Mouse (Mus musculus) NIH3T3 (cell line): ENCODE measurements around the gene Cideb.

Experiments used
- DNase-seq: peaks from one replicate; pipeline ENCODE4 v3.0.0-alpha.2; 2012; ENCODE audit warnings: low read depth

Cideb gene

GRCm38 (mm10) chr14:55765696-55766095, 7.4 kb upstream of the Cideb start, which contains the start of gene Ltb4r1:
Gene Ltb4r1 (plus strand): TSS chr14:55765962.
- no peak for DNase-seq

DNA sequence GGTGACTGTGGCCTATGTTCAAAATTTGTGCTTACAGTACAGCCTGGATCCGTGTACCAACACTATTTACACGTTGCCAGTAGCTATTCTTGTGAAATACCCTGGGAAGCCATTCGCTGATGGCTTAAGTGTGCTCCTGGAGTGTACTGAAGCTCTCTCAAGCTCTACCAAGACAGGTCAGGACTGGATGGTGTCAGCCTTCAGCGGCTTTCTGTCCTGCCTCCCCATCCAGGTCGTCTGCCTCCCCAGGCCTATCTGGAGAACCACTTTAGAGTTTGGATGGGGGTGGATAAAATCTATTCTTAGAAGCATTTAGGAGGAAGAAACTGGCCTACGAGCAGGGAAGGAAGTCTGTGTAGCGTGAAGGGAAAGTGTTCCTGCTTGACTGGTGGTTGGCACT, 4.9 kb upstream of the Cideb start:
- DNase-seq: no peak

DNA sequence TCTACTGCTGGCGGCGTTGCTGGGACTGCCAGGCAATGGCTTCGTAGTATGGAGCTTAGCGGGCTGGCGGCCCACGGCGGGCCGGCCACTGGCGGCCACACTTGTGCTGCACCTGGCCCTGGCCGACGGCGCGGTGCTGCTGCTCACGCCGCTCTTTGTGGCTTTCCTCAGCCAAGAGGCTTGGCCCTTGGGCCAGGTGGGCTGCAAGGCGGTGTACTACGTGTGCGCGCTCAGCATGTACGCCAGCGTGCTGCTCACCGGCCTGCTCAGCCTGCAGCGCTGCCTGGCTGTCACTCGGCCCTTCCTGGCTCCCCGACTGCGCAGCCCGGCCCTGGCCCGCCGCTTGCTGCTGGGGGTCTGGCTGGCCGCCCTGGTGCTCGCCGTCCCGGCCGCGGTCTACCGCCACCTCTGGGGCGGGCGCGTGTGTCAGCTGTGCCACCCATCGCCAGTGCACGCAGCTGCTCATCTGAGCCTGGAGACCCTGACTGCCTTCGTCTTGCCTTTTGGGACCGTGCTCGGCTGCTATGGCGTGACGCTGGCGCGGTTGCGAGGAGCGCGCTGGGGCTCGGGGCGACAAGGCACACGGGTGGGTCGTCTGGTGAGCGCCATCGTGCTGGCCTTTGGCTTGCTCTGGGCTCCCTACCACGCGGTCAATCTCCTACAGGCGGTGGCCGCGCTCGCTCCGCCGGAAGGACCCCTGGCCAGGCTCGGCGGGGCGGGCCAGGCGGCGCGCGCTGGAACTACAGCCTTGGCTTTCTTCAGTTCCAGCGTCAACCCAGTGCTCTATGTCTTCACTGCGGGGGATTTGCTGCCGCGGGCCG, 4.0 kb upstream of the Cideb start:
- no peak for DNase-seq

- no peak for DNase-seq
Observed at GRCm38 (mm10) chr14:55761163-55761562, 2.9 kb upstream of the Cideb start, which contains the start of gene Ltb4r2. Gene Ltb4r2 (plus strand): TSS chr14:55761428.

- peak; percentile 85 for DNase-seq
Observed at GRCm38 (mm10) chr14:55760156-55760555, 1.9 kb upstream of the Cideb start.

GRCm38 (mm10) chr14:55757566-55757965, 692 bp downstream of the Cideb start:
- DNase-seq: no peak

GRCm38 (mm10) chr14:55747051-55747847, 11.0 kb downstream of the Cideb start:
- DNase-seq: peak; percentile 40

GRCm38 (mm10) chr14:55745861-55746237, 12.4 kb downstream of the Cideb start:
- DNase-seq: no peak

GRCm38 (mm10) chr14:55745180-55745860, 12.9 kb downstream of the Cideb start, which contains the start of the genes Dhrs1 and Nop9:
Gene Dhrs1 (minus strand): TSS chr14:55745690.
Gene Nop9 (plus strand): TSS chr14:55745693.
- DNase-seq: peak; percentile 90

- DNase-seq: peak; percentile 91
Observed at GRCm38 (mm10) chr14:55743711-55744110, 14.5 kb downstream of the Cideb start.

- DNase-seq: no peak
Observed at GRCm38 (mm10) chr14:55737086-55737687, 21.1 kb downstream of the Cideb start.

GRCm38 (mm10) chr14:55735758-55736157, 22.5 kb downstream of the Cideb start:
- no peak for DNase-seq

GRCm38 (mm10) chr14:55735334-55735733, 22.9 kb downstream of the Cideb start:
- no peak for DNase-seq

- peak; percentile 6 for DNase-seq
Observed at GRCm38 (mm10) chr14:55734869-55735268, 23.4 kb downstream of the Cideb start.

DNA sequence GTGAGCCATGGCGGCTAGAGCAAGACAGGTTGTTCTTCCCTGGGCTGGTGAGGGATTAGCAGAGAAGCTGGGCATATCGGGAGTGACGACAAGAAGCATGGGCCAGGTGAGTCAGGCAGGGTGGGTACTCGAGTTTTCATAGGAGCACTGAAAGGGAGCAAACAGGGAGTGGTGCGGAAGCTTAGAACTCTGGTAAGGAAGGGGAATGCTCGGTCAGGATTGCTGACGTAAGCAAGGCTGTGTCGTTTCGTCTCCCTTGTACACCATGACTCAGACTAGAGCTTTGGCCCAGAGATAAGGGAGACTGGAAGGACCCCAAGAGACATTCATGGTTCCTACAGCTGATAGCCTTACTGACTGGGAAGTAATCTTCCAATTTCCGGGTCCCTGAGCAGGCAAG, 24.4 kb downstream of the Cideb start:
- no peak for DNase-seq

DNA sequence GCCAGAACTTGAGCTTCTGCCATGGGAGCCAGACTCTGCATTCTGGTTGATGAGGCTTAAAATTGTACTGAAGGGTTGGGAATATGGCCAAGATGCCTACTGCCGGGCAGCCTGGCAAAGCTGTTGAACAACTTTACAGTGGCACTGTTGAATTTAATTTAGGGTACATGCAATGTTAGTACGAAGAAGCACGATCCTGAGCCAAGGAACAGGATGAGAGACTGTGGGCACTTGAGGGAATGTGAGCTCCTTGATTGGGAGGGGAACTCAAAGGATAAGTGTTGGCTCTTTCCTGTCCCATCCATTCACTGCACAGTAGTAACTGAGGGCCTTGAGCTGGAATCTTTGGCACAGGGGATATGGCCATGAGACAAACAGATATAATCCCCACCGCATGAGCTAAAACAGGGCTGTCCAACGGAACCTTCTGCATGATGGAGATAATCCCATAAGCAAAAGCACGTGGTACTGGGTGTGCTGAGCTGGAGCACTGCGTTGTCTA, 27.7 kb downstream of the Cideb start:
- no peak for DNase-seq

DNA sequence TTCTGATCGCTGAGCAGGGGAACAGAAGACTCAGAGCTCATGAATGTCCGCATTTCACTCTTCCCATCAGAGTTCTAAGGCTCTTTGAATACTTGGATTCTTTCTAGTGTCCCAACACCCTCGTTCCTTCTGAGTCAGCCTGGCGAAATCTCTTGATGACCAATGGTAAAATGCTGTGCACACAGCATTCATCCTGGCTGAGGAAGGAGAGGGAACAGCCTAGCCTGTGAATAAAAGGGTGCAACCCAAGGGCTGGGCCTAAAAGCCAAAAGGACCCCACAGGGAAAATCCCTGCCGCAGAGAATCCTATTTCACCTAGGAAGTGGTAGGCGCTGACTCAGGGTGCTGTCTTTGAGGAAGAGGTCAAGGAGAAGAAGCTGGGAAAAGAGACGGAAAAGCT, 28.1 kb downstream of the Cideb start:
- DNase-seq: peak; percentile 74

GRCm38 (mm10) chr14:55727889-55728685, 30.2 kb downstream of the Cideb start:
- DNase-seq: no peak

DNA sequence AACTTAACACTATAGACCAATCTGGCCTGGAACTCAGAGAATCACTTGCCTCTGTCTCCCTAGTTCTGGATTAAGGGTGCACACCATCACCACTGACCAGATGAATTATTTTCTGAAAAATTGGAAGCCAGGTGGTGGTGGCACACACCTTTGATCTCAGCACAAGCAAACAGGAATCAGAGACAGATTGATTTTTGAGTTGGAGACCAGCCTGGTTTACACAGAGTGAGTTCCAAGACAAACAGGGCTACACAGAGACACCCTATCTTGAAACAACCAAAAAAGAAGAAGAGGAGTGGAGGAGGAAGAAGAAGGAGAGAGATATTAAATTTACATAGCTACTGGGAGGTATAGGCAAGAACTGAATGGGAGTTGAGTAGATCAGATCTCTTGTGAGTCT, 32.0 kb downstream of the Cideb start:
- DNase-seq: no peak

DNA sequence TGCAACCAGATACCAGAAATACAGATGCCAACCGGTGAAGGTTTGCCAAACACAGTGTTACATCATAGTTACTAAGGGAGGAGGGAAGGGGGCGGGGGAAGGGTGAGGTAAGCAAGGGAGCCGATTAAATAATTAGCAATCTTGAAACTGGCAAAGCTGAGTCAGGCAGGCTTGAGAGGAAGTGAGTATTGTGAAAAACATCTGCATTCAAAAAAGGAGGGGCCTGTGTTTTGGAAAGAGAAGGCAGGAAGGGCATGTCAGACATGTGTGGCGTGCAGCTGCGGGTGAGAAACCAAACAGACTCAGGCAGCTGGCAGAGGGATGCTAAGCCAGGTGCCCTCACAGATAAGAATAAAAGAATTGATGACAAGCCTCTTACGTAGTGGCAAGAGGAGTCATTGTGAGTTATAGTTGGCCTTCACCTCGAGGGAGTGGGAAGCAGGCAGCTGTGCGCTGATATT, 33.8 kb downstream of the Cideb start:
- peak; percentile 86 for DNase-seq

GRCm38 (mm10) chr14:55723433-55723832, 34.8 kb downstream of the Cideb start:
- DNase-seq: no peak
